Mouse (Mus musculus): Measurements from ENCODE around the gene Hcfc2. TPM values are rescaled to one million over a fixed set of nuclear protein-coding genes. Genes with fewer than 3 reads are reported as not detected.

The Hcfc2 gene
- polyA plus RNA-seq, 1 experiment from 2014 or later = 18.9 TPM

GRCm38 (mm10) chr10:82744296-82744695, 48.3 kb downstream of the Hcfc2 start:
- H3K36me3 ChIP-seq (ENCODE audit: control insufficient read depth, insufficient read depth) = peaks cover 55% of the 10 kb centered on the region
- WGBS = 91% methylated on average over 6 of the region's 6 CpGs

DNA sequence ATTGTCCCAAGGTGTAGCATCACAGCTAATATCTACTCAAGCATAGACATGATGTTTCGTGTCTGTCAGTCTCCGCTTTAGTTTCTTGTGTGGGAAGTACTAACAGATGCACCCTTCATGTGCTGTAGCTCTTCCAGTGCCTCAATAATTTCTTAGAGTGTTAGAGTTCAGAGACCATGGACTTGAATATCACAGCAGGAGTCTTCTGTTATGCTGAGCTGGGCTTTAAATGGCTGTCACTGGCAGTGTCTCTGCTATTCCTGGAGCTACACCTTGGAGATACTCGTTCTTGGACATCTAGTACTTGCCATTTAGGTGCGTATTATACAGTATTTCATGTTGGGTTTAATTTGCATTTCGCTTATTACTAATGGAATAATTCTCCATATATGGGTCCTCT, 49.3 kb downstream of the Hcfc2 start:
- Histone ChIP-seq H3K4me2 (replicated peaks; ENCODE audit: low read depth) (no peak overlapping the region), H3K36me3 (ENCODE audit: control insufficient read depth, insufficient read depth) (peaks cover 53% of the 10 kb centered on the region), H3K4me3 (ENCODE audit: low read depth, low read length) (no peak overlapping the region), H3K27ac (ENCODE audit: low read depth, low read length) (no peak overlapping the region), H3K9ac (ENCODE audit: low read depth, low read length) (no peak overlapping the region), H3K4me1 (replicated peaks; ENCODE audit: control insufficient read depth, insufficient read depth, low read length) (no peaks in the 10 kb centered on the region), H3K27me3 (replicated peaks; ENCODE audit: control insufficient read depth, insufficient read depth, low read length) (no peaks in the 10 kb centered on the region), H3K9me3 (ENCODE audit: control insufficient read depth) (no peaks in the 10 kb centered on the region)
- TF ChIP-seq CTCF (IDR thresholded peaks at IDR 0.05; ENCODE audit: low read depth) = no peak
- ATAC-seq = no peak
- 91% methylated on average over 5 of the region's 5 CpGs for WGBS

More at GRCm38 (mm10) chr10:82744296-82744695, 48.3 kb downstream of the Hcfc2 start:
- no peak overlapping the region for H3K4me2 ChIP-seq (replicated peaks; ENCODE audit: low read depth)
- no peak for TF ChIP-seq CTCF (IDR thresholded peaks at IDR 0.05; ENCODE audit: low read depth)
- ATAC-seq = no peak
- H3K4me1 ChIP-seq (replicated peaks; ENCODE audit: control insufficient read depth, insufficient read depth, low read length) = no peaks in the 10 kb centered on the region
- no peak overlapping the region for H3K27ac ChIP-seq (ENCODE audit: low read depth, low read length)
- no peak overlapping the region for H3K4me3 ChIP-seq (ENCODE audit: low read depth, low read length)
- H3K9me3 ChIP-seq (ENCODE audit: control insufficient read depth) = no peaks in the 10 kb centered on the region
- H3K9ac ChIP-seq (ENCODE audit: low read depth, low read length) = no peak overlapping the region
- H3K27me3 ChIP-seq (replicated peaks; ENCODE audit: control insufficient read depth, insufficient read depth, low read length) = no peaks in the 10 kb centered on the region

GRCm38 (mm10) chr10:82746988-82747850, 51.3 kb downstream of the Hcfc2 start:
- Histone ChIP-seq H3K36me3 (ENCODE audit: control insufficient read depth, insufficient read depth) (peaks cover 72% of the 10 kb centered on the region), H3K4me1 (replicated peaks; ENCODE audit: control insufficient read depth, insufficient read depth, low read length) (no peaks in the 10 kb centered on the region), H3K4me2 (replicated peaks; ENCODE audit: low read depth) (no peak overlapping the region), H3K9ac (ENCODE audit: low read depth, low read length) (no peak overlapping the region), H3K9me3 (ENCODE audit: control insufficient read depth) (no peaks in the 10 kb centered on the region), H3K27me3 (replicated peaks; ENCODE audit: control insufficient read depth, insufficient read depth, low read length) (no peaks in the 10 kb centered on the region), H3K4me3 (ENCODE audit: low read depth, low read length) (no peak overlapping the region), H3K27ac (ENCODE audit: low read depth, low read length) (no peak overlapping the region)
- TF ChIP-seq CTCF (IDR thresholded peaks at IDR 0.05; ENCODE audit: low read depth) = no peak
- no peak for ATAC-seq
- 83% methylated on average over 15 of the region's 15 CpGs for WGBS

- no peak overlapping the region for H3K9ac ChIP-seq (ENCODE audit: low read depth, low read length)
- TF ChIP-seq CTCF (IDR thresholded peaks at IDR 0.05; ENCODE audit: low read depth) = no peak
- H3K4me1 ChIP-seq (replicated peaks; ENCODE audit: control insufficient read depth, insufficient read depth, low read length) = no peaks in the 10 kb centered on the region
- H3K4me3 ChIP-seq (ENCODE audit: low read depth, low read length) = no peak overlapping the region
- WGBS = 55% methylated on average over 6 of the region's 6 CpGs
- H3K4me2 ChIP-seq (replicated peaks; ENCODE audit: low read depth) = no peak overlapping the region
- ATAC-seq = no peak
- H3K27me3 ChIP-seq (replicated peaks; ENCODE audit: control insufficient read depth, insufficient read depth, low read length) = no peaks in the 10 kb centered on the region
- H3K27ac ChIP-seq (ENCODE audit: low read depth, low read length) = no peak overlapping the region
- H3K36me3 ChIP-seq (ENCODE audit: control insufficient read depth, insufficient read depth) = peaks cover 89% of the 10 kb centered on the region
- H3K9me3 ChIP-seq (ENCODE audit: control insufficient read depth) = no peaks in the 10 kb centered on the region
Observed at GRCm38 (mm10) chr10:82750778-82751177, 54.8 kb downstream of the Hcfc2 start.

GRCm38 (mm10) chr10:82752921-82753320, 57.0 kb downstream of the Hcfc2 start:
- H3K9me3 ChIP-seq (ENCODE audit: control insufficient read depth) = no peaks in the 10 kb centered on the region

GRCm38 (mm10) chr10:82754642-82755041, 58.7 kb downstream of the Hcfc2 start:
- H3K4me2 ChIP-seq (replicated peaks; ENCODE audit: low read depth) = no peak overlapping the region
- H3K4me3 ChIP-seq (ENCODE audit: low read depth, low read length) = no peak overlapping the region
- no peaks in the 10 kb centered on the region for H3K27me3 ChIP-seq (replicated peaks; ENCODE audit: control insufficient read depth, insufficient read depth, low read length)
- no peak overlapping the region for H3K9ac ChIP-seq (ENCODE audit: low read depth, low read length)
- H3K4me1 ChIP-seq (replicated peaks; ENCODE audit: control insufficient read depth, insufficient read depth, low read length) = no peaks in the 10 kb centered on the region
- H3K36me3 ChIP-seq (ENCODE audit: control insufficient read depth, insufficient read depth) = peaks cover 87% of the 10 kb centered on the region
- ATAC-seq = no peak
- 71% methylated on average over 1 of the region's 1 CpGs for WGBS
- H3K9me3 ChIP-seq (ENCODE audit: control insufficient read depth) = no peaks in the 10 kb centered on the region
- H3K27ac ChIP-seq (ENCODE audit: low read depth, low read length) = no peak overlapping the region
- TF ChIP-seq CTCF (IDR thresholded peaks at IDR 0.05; ENCODE audit: low read depth) = no peak

More at GRCm38 (mm10) chr10:82752921-82753320, 57.0 kb downstream of the Hcfc2 start:
- no peak for TF ChIP-seq CTCF (IDR thresholded peaks at IDR 0.05; ENCODE audit: low read depth)
- H3K4me2 ChIP-seq (replicated peaks; ENCODE audit: low read depth) = no peak overlapping the region
- H3K27ac ChIP-seq (ENCODE audit: low read depth, low read length) = no peak overlapping the region
- no peak overlapping the region for H3K9ac ChIP-seq (ENCODE audit: low read depth, low read length)
- no peaks in the 10 kb centered on the region for H3K27me3 ChIP-seq (replicated peaks; ENCODE audit: control insufficient read depth, insufficient read depth, low read length)
- ATAC-seq = peak; percentile 39
- H3K36me3 ChIP-seq (ENCODE audit: control insufficient read depth, insufficient read depth) = peaks cover 87% of the 10 kb centered on the region
- 79% methylated on average over 3 of the region's 3 CpGs for WGBS
- H3K4me1 ChIP-seq (replicated peaks; ENCODE audit: control insufficient read depth, insufficient read depth, low read length) = no peaks in the 10 kb centered on the region
- H3K4me3 ChIP-seq (ENCODE audit: low read depth, low read length) = no peak overlapping the region

Measured in intestine, postnatal 0 days (tissue).